Mouse (Mus musculus) heart, adult 2 months (tissue): ENCODE measurements at regions not wholly inside any gene's neighbourhood (a gene's known extent, or its start where the extent isn't known, plus 50 kb on each side); places are given as distances from the start of the nearest gene placed in this dataset.

Experiments
- CTCF ChIP-seq: fragments of 200-600 bp; IDR thresholded peaks from 2 replicates; pipeline ENCODE4 v1.8.1; 2022; ENCODE audit warnings: antibody characterized with exemption, mild to moderate bottlenecking, moderate library complexity
- EP300 ChIP-seq: fragments of 200-500 bp; IDR thresholded peaks from 2 replicates; pipeline ENCODE4 v1.6.1; 2011; ENCODE audit warnings: low read depth, low read length, control low read depth; ENCODE audit not compliant: insufficient read depth
- POLR2A ChIP-seq: fragments of 200-500 bp; IDR thresholded peaks from 2 replicates; pipeline ENCODE4 v1.6.1; 2011; ENCODE audit warnings: mild to moderate bottlenecking, low read depth, low read length, control low read depth; ENCODE audit not compliant: insufficient read depth

DNA sequence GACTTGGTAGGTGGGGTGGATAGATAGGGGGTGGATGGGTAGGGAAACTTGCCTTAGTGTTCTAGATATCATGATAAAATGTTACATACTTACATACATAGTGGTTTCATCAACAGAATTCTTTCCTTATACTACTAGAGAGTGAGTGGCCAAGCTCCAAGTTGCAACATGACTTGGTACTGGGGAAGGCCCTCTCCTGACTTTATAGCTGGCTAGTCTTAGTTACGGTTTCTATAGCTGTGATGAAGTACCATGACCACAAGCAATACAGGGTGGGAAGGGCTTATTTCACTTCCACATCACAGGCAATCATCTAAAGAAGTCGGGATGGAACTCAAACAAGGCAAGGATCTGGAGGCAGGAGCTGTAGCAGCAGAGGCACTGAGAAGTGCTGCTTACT lies 156.0 kb upstream of the Zc3h12c start:
- TF ChIP-seq CTCF (no peak), EP300 (no peak), POLR2A (no peak)
